Mouse (Mus musculus): ENCODE measurements at regions not wholly inside any gene's neighbourhood (a gene's known extent, or its start where the extent isn't known, plus 50 kb on each side); places are given as distances from the start of the nearest gene placed in this dataset.

DNA sequence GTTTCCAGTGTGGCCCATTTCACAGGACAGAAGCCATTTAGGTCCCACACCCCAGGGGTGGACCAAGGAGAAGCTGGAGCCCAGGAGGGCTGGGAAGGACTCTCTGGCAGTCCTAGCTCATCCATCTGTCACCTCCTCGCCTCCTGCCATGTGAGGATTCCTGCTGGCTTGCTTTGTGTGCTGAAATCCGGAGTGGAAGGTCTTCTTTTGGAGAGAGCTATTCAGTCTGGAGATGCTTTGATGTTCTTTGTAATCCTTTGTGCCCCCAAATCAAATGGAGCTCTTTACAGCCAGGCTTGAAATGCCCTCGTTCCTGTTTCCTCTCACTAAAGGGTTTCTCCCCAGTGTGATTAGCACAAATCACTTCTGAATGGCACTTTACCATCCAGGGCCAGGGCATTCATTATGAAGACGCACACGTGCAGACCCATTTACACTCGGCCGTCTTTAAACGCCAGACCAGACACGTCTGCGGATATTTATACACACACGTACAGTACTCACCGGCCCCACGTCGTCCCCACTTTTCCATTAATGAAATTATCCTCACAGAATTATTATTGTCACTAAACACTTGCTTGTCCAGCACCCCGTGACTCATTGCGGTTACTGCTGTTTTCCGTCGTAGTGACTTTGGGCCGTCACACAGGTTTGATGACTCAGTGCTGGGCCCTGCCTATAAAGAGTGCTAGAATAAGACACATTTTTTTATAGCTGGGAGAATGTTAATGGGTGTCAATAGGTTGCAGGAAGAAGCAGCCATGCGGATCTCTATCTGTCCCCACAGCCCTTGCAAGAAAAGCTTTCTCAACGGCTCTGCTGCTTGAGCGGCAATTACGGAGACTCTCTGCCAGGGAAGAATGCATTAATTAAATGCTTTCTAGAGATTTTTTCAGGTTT lies 356.0 kb upstream of the Kcnab2 start:
- Histone ChIP-seq H3K27me3 (ENCODE audit: control insufficient read depth, insufficient read depth, low read length) (no peaks in the 10 kb centered on the region), H3K9ac (ENCODE audit: low read depth, low read length, severe bottlenecking) (no peak overlapping the region), H3K4me3 (replicated peaks; ENCODE audit: low read length) (no peak overlapping the region), H3K4me1 (ENCODE audit: control insufficient read depth, insufficient read depth, low read length) (0 out of 2 replicates have a peak, but pooled peaks cover 2% of the 10 kb centered on the region), H3K36me3 (ENCODE audit: control insufficient read depth, insufficient read depth, low read length) (no peaks in the 10 kb centered on the region), H3K4me2 (replicated peaks; ENCODE audit: low read depth, low read length, severe bottlenecking) (no peak overlapping the region), H3K27ac (replicated peaks; ENCODE audit: low read depth, low read length) (no peak overlapping the region), H3K9me3 (ENCODE audit: control insufficient read depth, low read length) (no peaks in the 10 kb centered on the region)
- no peak for TF ChIP-seq POLR2A (IDR thresholded peaks at IDR 0.05; ENCODE audit: borderline replicate concordance, extremely low read depth, insufficient read depth, insufficient read length)
- no peak for DNase-seq (ENCODE audit: low spot score)
- ATAC-seq (ENCODE audit: low FRiP score, low read depth), result no peak
- WGBS, result 27% methylated on average over 23 of the region's 23 CpGs

GRCm38 (mm10) chr4:152832757-152833363 lies 355.2 kb upstream of the Kcnab2 start:
- peak; percentile 23 for DNase-seq (ENCODE audit: low spot score)
- Histone ChIP-seq H3K36me3 (ENCODE audit: control insufficient read depth, insufficient read depth, low read length) (no peaks in the 10 kb centered on the region), H3K4me3 (replicated peaks; ENCODE audit: low read length) (no peak overlapping the region), H3K9me3 (ENCODE audit: control insufficient read depth, low read length) (peaks cover 6% of the 10 kb centered on the region; the same call in 1 of the 2 replicates), H3K4me1 (ENCODE audit: control insufficient read depth, insufficient read depth, low read length) (0 out of 2 replicates have a peak, but pooled peaks cover 2% of the 10 kb centered on the region), H3K27me3 (ENCODE audit: control insufficient read depth, insufficient read depth, low read length) (no peaks in the 10 kb centered on the region), H3K27ac (replicated peaks; ENCODE audit: low read depth, low read length) (no peak overlapping the region), H3K9ac (ENCODE audit: low read depth, low read length, severe bottlenecking) (no peak overlapping the region), H3K4me2 (replicated peaks; ENCODE audit: low read depth, low read length, severe bottlenecking) (no peak overlapping the region)
- no peak for ATAC-seq (ENCODE audit: low FRiP score, low read depth)
- no peak for TF ChIP-seq POLR2A (IDR thresholded peaks at IDR 0.05; ENCODE audit: borderline replicate concordance, extremely low read depth, insufficient read depth, insufficient read length)
- 83% methylated on average over 10 of the region's 10 CpGs for WGBS

GRCm38 (mm10) chr4:152825185-152825584 lies 347.5 kb upstream of the Kcnab2 start:
- TF ChIP-seq POLR2A (IDR thresholded peaks at IDR 0.05; ENCODE audit: borderline replicate concordance, extremely low read depth, insufficient read depth, insufficient read length), result no peak
- Histone ChIP-seq H3K4me1 (ENCODE audit: control insufficient read depth, insufficient read depth, low read length) (no peaks in the 10 kb centered on the region), H3K9ac (ENCODE audit: low read depth, low read length, severe bottlenecking) (no peak overlapping the region), H3K27me3 (ENCODE audit: control insufficient read depth, insufficient read depth, low read length) (no peaks in the 10 kb centered on the region), H3K36me3 (ENCODE audit: control insufficient read depth, insufficient read depth, low read length) (no peaks in the 10 kb centered on the region), H3K27ac (replicated peaks; ENCODE audit: low read depth, low read length) (no peak overlapping the region), H3K4me3 (replicated peaks; ENCODE audit: low read length) (no peak overlapping the region), H3K9me3 (ENCODE audit: control insufficient read depth, low read length) (peaks cover 7% of the 10 kb centered on the region; the same call in 1 of the 2 replicates), H3K4me2 (replicated peaks; ENCODE audit: low read depth, low read length, severe bottlenecking) (no peak overlapping the region)
- WGBS, result 31% methylated on average over 9 of the region's 12 CpGs
- ATAC-seq (ENCODE audit: low FRiP score, low read depth) (no peak), DNase-seq (ENCODE audit: low spot score) (no peak)

- H3K4me2 ChIP-seq (replicated peaks; ENCODE audit: low read depth, low read length, severe bottlenecking), result no peak overlapping the region
- no peaks in the 10 kb centered on the region for H3K27me3 ChIP-seq (ENCODE audit: control insufficient read depth, insufficient read depth, low read length)
- 13% methylated on average over 17 of the region's 17 CpGs for WGBS
- DNase-seq (ENCODE audit: low spot score) (no peak), ATAC-seq (ENCODE audit: low FRiP score, low read depth) (no peak)
- no peak for TF ChIP-seq POLR2A (IDR thresholded peaks at IDR 0.05; ENCODE audit: borderline replicate concordance, extremely low read depth, insufficient read depth, insufficient read length)
- no peak overlapping the region for H3K9ac ChIP-seq (ENCODE audit: low read depth, low read length, severe bottlenecking)
- no peaks in the 10 kb centered on the region for H3K36me3 ChIP-seq (ENCODE audit: control insufficient read depth, insufficient read depth, low read length)
- no peak overlapping the region for H3K4me3 ChIP-seq (replicated peaks; ENCODE audit: low read length)
- H3K27ac ChIP-seq (replicated peaks; ENCODE audit: low read depth, low read length), result no peak overlapping the region
- no peaks in the 10 kb centered on the region for H3K9me3 ChIP-seq (ENCODE audit: control insufficient read depth, low read length)
- no peaks in the 10 kb centered on the region for H3K4me1 ChIP-seq (ENCODE audit: control insufficient read depth, insufficient read depth, low read length)
Measured at GRCm38 (mm10) chr4:152816139-152816757, 338.6 kb upstream of the Kcnab2 start.

DNA sequence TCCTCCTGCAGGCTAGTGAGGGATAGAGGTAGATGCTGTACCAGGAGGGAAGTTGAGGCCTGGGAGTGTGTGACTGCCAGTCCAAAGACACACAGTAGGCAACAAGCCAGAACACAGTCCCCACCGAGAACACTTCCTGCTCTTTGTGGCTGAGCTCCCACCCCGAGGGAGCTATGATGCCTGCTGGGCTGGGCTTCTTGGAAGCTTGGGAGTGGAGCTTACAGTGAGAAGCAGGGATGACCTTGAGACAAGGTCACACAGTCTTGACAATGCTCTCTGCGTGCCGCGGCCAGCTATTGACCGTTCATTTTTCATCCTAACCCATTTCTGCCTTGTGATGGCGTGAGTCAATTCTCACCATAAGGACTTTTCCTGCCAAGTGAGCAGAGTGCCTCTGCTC lies 328.9 kb upstream of the Kcnab2 start:
- no peak overlapping the region for H3K27ac ChIP-seq (replicated peaks; ENCODE audit: low read depth, low read length)
- no peaks in the 10 kb centered on the region for H3K36me3 ChIP-seq (ENCODE audit: control insufficient read depth, insufficient read depth, low read length)
- H3K9ac ChIP-seq (ENCODE audit: low read depth, low read length, severe bottlenecking), result no peak overlapping the region
- TF ChIP-seq POLR2A (IDR thresholded peaks at IDR 0.05; ENCODE audit: borderline replicate concordance, extremely low read depth, insufficient read depth, insufficient read length), result no peak
- 84% methylated on average over 7 of the region's 7 CpGs for WGBS
- no peak for DNase-seq (ENCODE audit: low spot score)
- H3K27me3 ChIP-seq (ENCODE audit: control insufficient read depth, insufficient read depth, low read length), result no peaks in the 10 kb centered on the region
- no peaks in the 10 kb centered on the region for H3K4me1 ChIP-seq (ENCODE audit: control insufficient read depth, insufficient read depth, low read length)
- no peak for ATAC-seq (ENCODE audit: low FRiP score, low read depth)
- no peaks in the 10 kb centered on the region for H3K9me3 ChIP-seq (ENCODE audit: control insufficient read depth, low read length)
- no peak overlapping the region for H3K4me2 ChIP-seq (replicated peaks; ENCODE audit: low read depth, low read length, severe bottlenecking)
- H3K4me3 ChIP-seq (replicated peaks; ENCODE audit: low read length), result no peak overlapping the region
